Mouse (Mus musculus) olfactory bulb, adult 2 months (tissue): ENCODE results near the gene Ints6l. TPM values are rescaled to one million over a fixed set of nuclear protein-coding genes. Genes with fewer than 3 reads are reported as not detected.

Experiments
- H3K27ac ChIP-seq: fragments of 200-500 bp; 2 replicates; pipeline ENCODE4 v1.5.1; 2012; ENCODE audit warnings: low read depth, low read length; ENCODE audit not compliant: insufficient read depth
- H3K4me1 ChIP-seq: fragments of 200-500 bp; 2 replicates; pipeline ENCODE4 v1.6.1; 2012; ENCODE audit warnings: low read length; ENCODE audit not compliant: control insufficient read depth, insufficient read depth
- H3K4me3 ChIP-seq: fragments of 200-500 bp; 2 replicates; pipeline ENCODE4 v1.5.1; 2012; ENCODE audit warnings: mild to moderate bottlenecking, low read depth, low read length, moderate library complexity; ENCODE audit not compliant: insufficient read depth
- CTCF ChIP-seq: fragments of 200-500 bp; IDR thresholded peaks from 2 replicates; pipeline ENCODE4 v1.5.1; 2012; ENCODE audit warnings: low read depth, mild to moderate bottlenecking, low read length, moderate library complexity; ENCODE audit not compliant: insufficient read depth
- POLR2A ChIP-seq: fragments of 200-500 bp; IDR thresholded peaks from 2 replicates; pipeline ENCODE4 v1.6.1; 2012; ENCODE audit warnings: mild to moderate bottlenecking, low read depth, low read length, moderate library complexity; ENCODE audit not compliant: insufficient read depth
- WGBS: fragments of 180-500 bp; shearing (Covaris S2); methylation state at CpG from one replicate; pipeline ENCODE4 v1.1.7; 2018; 5-methylcytosine and 5-hydroxymethylcytosine counted together
- polyA plus RNA-seq: library from polyadenylated mRNA; stranded (reverse); fragments of >200 nt; gene quantifications from 2 replicates; pipeline ENCODE4 v1.2.4, GENCODE M21; 2012; ENCODE audit warnings: low replicate concordance; ENCODE audit not compliant: missing spikeins, insufficient read depth, insufficient read length

Ints6l gene
- polyA plus RNA-seq, 1 experiment, result not detected

GRCm38 (mm10) chrX:56455372-56456246, 952 bp downstream of the Ints6l start:
- TF ChIP-seq POLR2A, result peak; percentile 53; the same call in 1 of the 2 replicates
- no peak for TF ChIP-seq CTCF
- H3K4me3 ChIP-seq, result peak overlapping the region; percentile 84
- no peaks in the 10 kb centered on the region for H3K4me1 ChIP-seq
- 15% methylated on average over 51 of the region's 65 CpGs for WGBS
- peak overlapping the region; percentile 96 for H3K27ac ChIP-seq

- Histone ChIP-seq H3K4me3 (peak overlapping the region; percentile 84; the same call in 1 of the 2 replicates), H3K27ac (no peak overlapping the region; the same call in 1 of the 2 replicates), H3K4me1 (no peaks in the 10 kb centered on the region)
- 17% methylated on average over 8 of the region's 8 CpGs for WGBS
- TF ChIP-seq CTCF, result no peak
- TF ChIP-seq POLR2A, result no peak
Observed at GRCm38 (mm10) chrX:56456379-56456778, 1.7 kb downstream of the Ints6l start.

GRCm38 (mm10) chrX:56462020-56462933, 7.6 kb downstream of the Ints6l start:
- Histone ChIP-seq H3K27ac (no peak overlapping the region; the same call in 1 of the 2 replicates), H3K4me3 (no peak overlapping the region), H3K4me1 (peaks cover 2% of the 10 kb centered on the region; the same call in 1 of the 2 replicates)
- TF ChIP-seq CTCF, result no peak
- TF ChIP-seq POLR2A, result no peak
- 46% methylated on average over 14 of the region's 14 CpGs for WGBS

- Histone ChIP-seq H3K4me3 (no peak overlapping the region), H3K27ac (no peak overlapping the region), H3K4me1 (peaks cover 2% of the 10 kb centered on the region; the same call in 1 of the 2 replicates)
- TF ChIP-seq POLR2A, result no peak
- TF ChIP-seq CTCF, result no peak
- 83% methylated on average over 1 of the region's 1 CpGs for WGBS
Observed at GRCm38 (mm10) chrX:56464906-56465305, 10.2 kb downstream of the Ints6l start.

- H3K4me3 ChIP-seq, result no peak overlapping the region
- WGBS, result 80% methylated on average over 4 of the region's 4 CpGs
- TF ChIP-seq CTCF, result no peak
- TF ChIP-seq POLR2A, result no peak
- H3K4me1 ChIP-seq, result peaks cover 2% of the 10 kb centered on the region; the same call in 1 of the 2 replicates
- no peak overlapping the region for H3K27ac ChIP-seq
Observed at GRCm38 (mm10) chrX:56467688-56468087, 13.0 kb downstream of the Ints6l start.

- Histone ChIP-seq H3K4me1 (no peaks in the 10 kb centered on the region; the same call in 1 of the 2 replicates), H3K4me3 (no peak overlapping the region), H3K27ac (no peak overlapping the region)
- TF ChIP-seq POLR2A (no peak), CTCF (no peak)
- 49% methylated on average over 6 of the region's 6 CpGs for WGBS
Observed at GRCm38 (mm10) chrX:56468422-56468821, 13.8 kb downstream of the Ints6l start.

- Histone ChIP-seq H3K4me1 (no peaks in the 10 kb centered on the region), H3K27ac (no peak overlapping the region), H3K4me3 (no peak overlapping the region)
- 51% methylated on average over 8 of the region's 8 CpGs for WGBS
- no peak for TF ChIP-seq CTCF
- no peak for TF ChIP-seq POLR2A
Observed at GRCm38 (mm10) chrX:56474035-56474434, 19.4 kb downstream of the Ints6l start.

- Histone ChIP-seq H3K27ac (no peak overlapping the region), H3K4me3 (no peak overlapping the region), H3K4me1 (no peaks in the 10 kb centered on the region)
- 76% methylated on average over 3 of the region's 3 CpGs for WGBS
- no peak for TF ChIP-seq CTCF
- TF ChIP-seq POLR2A, result no peak
Observed at GRCm38 (mm10) chrX:56477553-56477952, 22.9 kb downstream of the Ints6l start.
